Mouse (Mus musculus) adrenal gland (tissue): ENCODE measurements around the gene Cyp2c23.

Experiments
- intact Hi-C: fragments of 180-260 bp; cut with DNase I; formaldehyde crosslinking; loops from one replicate; pipeline ENCODE4 v1.15.1; 2025

The Cyp2c23 gene

GRCm38 (mm10) chr19:44026956-44027530 lies 2.0 kb downstream of the Cyp2c23 start:
- intact Hi-C loops: no loop called here

- intact Hi-C loops: no loop called here
Observed at GRCm38 (mm10) chr19:44024921-44025585, 4.0 kb downstream of the Cyp2c23 start.

DNA sequence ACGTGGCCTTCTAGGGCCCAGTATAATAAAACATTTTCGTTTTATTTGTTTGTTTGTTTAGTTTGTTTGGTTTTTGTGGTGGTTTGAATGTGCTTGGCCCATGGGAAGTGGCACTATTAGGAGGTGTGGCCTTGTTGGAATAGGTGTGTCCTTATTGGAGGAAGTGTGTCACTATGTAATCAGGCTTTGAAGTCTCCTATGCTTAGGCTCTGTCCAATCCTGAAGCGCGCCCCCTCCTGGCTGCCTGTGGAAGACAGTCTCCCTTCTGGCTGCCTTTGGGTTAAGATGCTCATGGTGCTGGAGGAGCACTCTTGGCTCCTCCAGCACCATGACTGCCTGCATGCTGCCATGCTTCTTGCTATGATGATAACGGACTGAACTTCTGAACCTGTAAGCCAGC lies 5.9 kb downstream of the Cyp2c23 start:
- intact Hi-C loops: no loop called here

GRCm38 (mm10) chr19:44021502-44021901 lies 7.5 kb downstream of the Cyp2c23 start:
- intact Hi-C loops: no loop called here

GRCm38 (mm10) chr19:44019739-44020138 lies 9.3 kb downstream of the Cyp2c23 start:
- intact Hi-C loops: no loop called here

DNA sequence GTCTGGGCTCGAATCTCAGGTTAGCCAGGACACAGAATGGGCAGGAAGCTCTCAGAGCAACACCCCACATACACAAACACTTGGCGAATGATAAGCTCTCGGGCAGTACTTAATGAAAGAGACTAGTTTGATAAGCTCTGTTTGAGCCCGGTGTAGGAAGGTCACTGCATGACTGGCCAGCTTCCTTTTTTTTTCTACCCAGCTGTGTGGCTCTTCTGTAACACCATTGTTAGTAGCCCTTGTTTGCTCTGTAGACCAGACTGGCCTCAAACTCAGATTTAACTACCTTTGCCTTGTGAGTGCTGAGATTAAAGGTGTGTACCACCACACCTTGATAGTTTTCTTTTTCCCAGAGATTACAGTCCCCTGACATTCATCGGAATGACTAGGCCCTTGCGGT lies 15.1 kb downstream of the Cyp2c23 start:
- intact Hi-C loops: no loop called here

DNA sequence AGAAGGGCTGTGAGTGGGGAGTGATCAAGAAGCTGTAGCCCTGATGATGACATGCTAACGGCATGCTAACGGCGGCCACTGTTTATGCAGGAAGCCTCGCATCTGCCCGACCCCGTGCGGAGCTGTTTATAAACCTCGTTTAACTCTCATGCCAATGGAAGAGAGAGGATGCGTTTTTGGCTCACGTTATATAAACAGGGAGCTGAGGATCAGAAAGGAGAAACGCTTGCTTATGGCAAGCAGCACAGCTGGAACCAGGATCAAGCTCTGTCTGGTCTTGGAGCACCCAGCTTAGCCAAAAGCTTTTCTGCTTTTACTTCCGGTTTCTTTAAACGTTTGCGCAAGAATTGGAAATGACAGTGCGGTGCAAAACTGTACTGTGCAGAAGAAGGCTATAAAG lies 20.2 kb downstream of the Cyp2c23 start:
- intact Hi-C loops: no loop called here

DNA sequence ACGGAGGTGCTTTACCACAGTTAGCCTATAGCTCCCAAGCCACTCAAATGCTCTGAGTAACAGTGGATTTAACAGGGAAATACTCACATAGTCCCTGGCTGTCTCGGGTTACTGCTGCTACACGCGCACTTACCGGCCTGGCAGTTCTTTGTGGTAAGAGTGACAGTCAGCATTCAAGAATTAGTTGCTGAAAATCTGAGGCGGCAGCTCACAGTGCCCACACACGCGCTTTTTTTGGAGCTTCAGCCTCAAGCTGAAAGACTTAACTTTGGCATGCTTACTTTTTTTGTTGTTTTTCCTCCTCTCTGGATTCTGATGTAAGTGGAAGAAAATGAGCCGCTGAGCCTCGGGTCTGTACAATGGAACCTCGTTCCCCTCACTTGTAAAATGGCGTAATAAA lies 21.8 kb downstream of the Cyp2c23 start:
- intact Hi-C loops: no loop called here

DNA sequence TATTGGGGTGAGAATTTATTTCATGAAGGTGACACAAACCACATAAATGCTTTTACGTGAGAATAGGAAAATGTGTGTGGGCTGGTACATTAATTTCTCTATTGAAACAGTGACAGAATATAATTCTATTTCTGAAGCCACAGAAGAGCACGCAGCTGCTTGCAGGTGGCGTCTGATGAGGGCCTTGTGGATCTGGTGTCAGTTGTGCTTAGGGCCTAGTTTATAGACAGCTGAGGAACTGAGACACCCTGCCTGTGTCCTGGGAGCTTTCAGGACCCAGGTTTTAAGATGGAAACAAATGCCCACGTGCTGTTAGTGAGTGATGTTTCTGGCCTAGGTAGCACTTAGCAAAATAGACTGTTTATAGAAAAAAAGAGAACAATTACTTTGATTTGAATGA lies 24.0 kb downstream of the Cyp2c23 start:
- intact Hi-C loops: no loop called here

DNA sequence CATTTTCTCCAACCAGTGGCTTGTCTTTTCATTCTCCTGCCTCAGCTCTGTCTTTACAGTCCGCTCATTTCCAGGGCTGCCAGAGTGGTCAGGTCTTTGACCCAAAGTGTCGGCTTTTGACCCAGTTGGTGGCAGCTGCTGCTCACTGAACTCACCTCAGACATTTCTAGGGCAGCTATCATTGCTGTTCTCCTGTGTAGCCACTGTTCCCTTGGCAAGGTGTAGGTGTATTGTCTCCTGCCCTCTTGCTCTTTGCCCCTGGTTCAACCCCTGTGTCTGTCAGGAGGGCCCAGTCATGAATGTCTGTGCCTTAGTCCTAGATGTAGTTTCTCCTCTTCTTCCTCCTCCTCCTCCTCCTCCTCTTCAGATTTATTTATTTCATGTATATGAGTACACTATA lies 24.7 kb downstream of the Cyp2c23 start:
- intact Hi-C loops: no loop called here

- intact Hi-C loops: no loop called here
Observed at GRCm38 (mm10) chr19:44000720-44001119, 28.3 kb downstream of the Cyp2c23 start.

- intact Hi-C loops: no loop called here
Observed at GRCm38 (mm10) chr19:44000061-44000460, 28.9 kb downstream of the Cyp2c23 start.

GRCm38 (mm10) chr19:43998802-43999527 lies 30.0 kb downstream of the Cyp2c23 start:
- intact Hi-C loops: no loop called here

GRCm38 (mm10) chr19:43998101-43998500 lies 30.9 kb downstream of the Cyp2c23 start:
- intact Hi-C loops: no loop called here

DNA sequence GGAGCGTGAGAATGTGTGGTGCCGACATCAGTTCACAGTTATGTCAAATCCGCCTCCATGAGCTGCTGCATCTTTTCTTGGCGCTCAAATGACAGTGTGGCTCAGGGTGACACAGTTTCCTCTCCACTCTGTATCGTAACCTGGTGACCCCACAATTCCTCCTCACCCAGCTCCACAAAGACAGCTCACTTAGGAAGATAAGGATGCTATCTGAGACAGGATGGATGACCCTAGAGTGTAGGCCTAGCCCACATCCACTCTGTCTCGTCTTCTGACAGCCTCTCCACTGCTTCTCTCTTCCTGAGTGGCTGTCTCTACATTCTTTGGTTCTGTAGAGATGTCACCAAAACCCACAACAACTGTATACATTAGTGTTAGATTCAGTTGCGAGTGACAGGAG lies 33.6 kb downstream of the Cyp2c23 start:
- intact Hi-C loops: no loop called here

DNA sequence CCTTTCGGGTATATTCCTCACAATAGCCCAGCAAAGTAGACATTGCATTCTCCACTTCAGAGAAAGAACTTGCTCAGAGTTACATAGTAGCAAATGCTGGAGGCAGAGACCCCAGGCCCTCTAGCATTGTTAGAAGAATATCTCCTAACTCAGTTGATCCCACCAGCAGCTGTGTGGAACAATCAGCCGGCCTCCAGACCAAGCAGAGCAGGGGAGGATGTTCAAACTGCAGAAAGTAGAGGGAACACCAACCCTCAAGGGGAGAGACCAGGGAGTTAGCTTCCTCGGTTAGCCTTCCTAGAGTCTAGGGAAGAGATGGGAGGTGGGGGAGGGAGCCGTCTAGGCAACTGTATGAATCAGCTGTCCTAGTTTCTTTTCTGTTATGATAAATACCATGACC lies 36.5 kb downstream of the Cyp2c23 start:
- intact Hi-C loops: no loop called here

DNA sequence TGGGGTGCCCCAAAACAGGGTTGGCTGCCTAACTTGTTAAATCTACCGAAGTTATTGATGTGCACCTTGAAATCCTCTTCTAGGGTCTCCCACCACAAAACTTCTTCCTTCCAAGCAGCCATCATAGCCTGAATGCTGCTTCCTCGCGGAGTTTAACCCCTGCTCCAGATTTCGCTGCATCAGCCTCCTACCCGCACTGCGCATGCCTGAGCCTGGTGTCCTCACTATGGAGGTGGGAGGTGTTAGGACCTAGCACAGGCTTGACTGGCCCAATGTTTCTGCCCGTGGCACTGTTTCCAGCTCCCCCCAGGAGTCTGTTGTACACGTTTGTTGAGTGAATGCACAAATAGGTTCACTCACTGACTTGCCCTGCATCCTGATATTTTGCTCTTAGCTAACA lies 38.6 kb downstream of the Cyp2c23 start:
- intact Hi-C loops: no loop called here

DNA sequence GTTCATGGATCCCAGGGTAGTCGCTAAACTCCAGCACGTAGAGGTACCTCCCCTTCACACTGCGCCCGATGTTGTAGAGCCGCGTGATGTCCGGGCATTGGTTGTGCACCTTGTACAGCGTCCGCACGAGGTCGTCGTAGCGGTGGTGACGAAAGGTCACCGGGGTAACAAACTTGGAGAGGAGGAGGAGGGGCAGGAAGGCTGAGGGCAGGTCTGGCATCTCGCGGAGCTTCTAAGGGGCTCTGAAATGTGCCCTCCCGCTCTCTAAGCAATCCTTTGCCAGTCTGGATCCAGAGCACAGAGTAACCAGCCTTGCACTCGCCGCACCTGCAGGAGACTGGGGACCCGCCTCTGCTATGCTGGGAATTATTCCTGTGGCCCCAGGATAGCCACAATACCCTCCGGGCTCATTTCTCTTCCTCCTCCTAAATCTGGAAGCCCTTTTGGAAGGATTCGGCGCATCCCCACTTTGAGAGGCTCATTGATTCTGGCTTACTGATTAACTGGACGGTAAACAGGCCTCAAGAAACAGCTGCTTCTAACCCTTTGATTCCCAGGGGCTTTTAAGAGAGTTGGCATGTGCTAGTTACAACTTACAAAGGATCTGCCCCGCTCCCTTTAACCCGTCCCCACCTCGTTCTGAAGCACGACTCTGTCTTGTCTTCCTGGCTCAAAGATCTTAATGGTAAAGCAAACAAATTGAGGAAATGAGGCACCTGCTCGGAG lies 42.8 kb downstream of the Cyp2c23 start, which contains the start of gene Cpn1:
TSS of gene Cpn1 (minus strand) at position 488 of the 726 bp plus-strand sequence.
- intact Hi-C loops: no loop called here

DNA sequence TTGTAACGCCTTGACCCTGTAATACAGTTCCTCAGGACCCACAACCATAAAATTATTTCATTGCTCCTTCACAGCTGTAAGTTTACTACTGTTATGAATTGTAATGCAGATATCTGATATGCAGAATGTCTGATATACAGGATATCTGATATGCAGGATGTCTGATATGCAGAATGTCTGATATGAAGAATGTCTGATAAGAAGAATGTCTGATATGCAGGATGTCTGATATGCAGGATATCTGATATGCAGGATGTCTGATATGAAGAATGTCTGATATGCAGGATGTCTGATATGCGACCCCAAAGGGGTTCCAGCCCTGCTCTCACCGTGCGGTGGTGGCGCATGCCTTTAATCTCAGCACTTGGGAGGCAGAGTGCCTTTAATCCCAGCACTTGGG lies 47.0 kb downstream of the Cyp2c23 start:
- intact Hi-C loops: no loop called here

DNA sequence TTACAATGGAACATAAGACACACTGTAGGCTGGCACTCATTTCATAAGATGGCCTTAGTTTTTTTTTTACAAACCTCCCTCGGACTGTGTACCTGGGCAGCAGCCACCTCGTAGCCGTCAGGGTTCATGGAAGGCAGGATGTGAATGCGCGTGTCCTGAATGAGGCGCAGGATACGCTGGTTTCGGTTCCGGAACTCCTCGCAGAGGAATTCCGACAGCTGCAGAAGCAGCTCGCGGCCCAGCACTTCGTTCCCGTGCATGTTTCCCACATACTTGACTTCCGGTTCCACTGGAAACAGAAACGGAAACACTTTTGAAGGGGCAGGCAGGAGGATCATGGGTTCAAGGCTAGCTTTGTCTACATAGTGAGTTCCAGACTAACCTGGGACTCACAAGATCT lies 48.3 kb downstream of the Cyp2c23 start:
- intact Hi-C loops: no loop called here

DNA sequence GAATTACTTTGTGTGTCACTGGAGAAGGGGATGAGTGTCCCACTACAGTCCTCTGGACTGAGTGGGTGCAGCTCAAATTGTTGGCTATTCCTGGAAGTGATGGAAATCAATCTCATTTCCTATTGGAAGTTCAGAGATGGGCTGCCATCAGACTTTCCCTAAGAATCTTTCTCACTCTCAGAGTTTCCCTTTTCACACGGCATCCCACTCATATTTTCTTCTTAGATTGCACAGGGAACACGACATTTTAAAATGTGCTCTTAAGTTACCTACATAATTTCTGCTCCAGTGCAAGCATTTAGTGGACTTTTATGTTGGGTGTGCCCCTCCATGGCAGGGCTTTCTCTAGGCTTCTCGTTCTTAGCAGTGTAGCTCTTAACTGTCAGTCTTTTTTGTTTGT lies 51.2 kb downstream of the Cyp2c23 start:
- intact Hi-C loops: no loop called here

GRCm38 (mm10) chr19:43976661-43977060 lies 52.3 kb downstream of the Cyp2c23 start:
- intact Hi-C loops: no loop called here
